Mouse (Mus musculus) hindbrain, embryonic 12.5 days (tissue): Measurements from ENCODE around the gene Prss12. TPM values are rescaled to one million over a fixed set of nuclear protein-coding genes. Genes with fewer than 3 reads are reported as not detected.

ENCODE experiments used
- ATAC-seq: fragments of 200-750 bp; cut with Nextera tagmentation; 2 replicates; pipeline ENCODE4 v1.8.0; 2017; ENCODE audit warnings: moderate TSS enrichment; ENCODE audit not compliant: low FRiP score
- H3K27ac ChIP-seq: fragments of 300-500 bp; sonication (generic); 2 replicates; pipeline ENCODE4 v1.5.1; 2016; ENCODE audit warnings: mild to moderate bottlenecking
- H3K27me3 ChIP-seq: fragments of 300-500 bp; sonication (generic); 2 replicates; pipeline ENCODE4 v1.6.1; 2016; ENCODE audit warnings: mild to moderate bottlenecking
- H3K36me3 ChIP-seq: fragments of 300-500 bp; sonication (generic); 2 replicates; pipeline ENCODE4 v1.6.1; 2016; ENCODE audit warnings: mild to moderate bottlenecking
- H3K4me1 ChIP-seq: fragments of 300-500 bp; sonication (generic); 2 replicates; pipeline ENCODE4 v1.6.1; 2016
- H3K4me2 ChIP-seq: fragments of 300-500 bp; sonication (generic); replicated peaks from 2 replicates; pipeline ENCODE4 v1.6.1; 2016; ENCODE audit warnings: mild to moderate bottlenecking
- H3K4me3 ChIP-seq: fragments of 300-500 bp; sonication (generic); 2 replicates; pipeline ENCODE4 v1.5.1; 2016; ENCODE audit warnings: mild to moderate bottlenecking
- H3K9ac ChIP-seq: fragments of 300-500 bp; sonication (generic); 2 replicates; pipeline ENCODE4 v1.6.1; 2016; ENCODE audit warnings: mild to moderate bottlenecking, moderate library complexity
- H3K9me3 ChIP-seq: fragments of 300-500 bp; sonication (generic); replicated peaks from 2 replicates; pipeline ENCODE4 v1.6.1; 2016; ENCODE audit warnings: mild to moderate bottlenecking
- WGBS: fragments of 180-500 bp; shearing (Covaris S2); methylation state at CpG from one replicate; pipeline ENCODE4 v1.1.7; 2016; 5-methylcytosine and 5-hydroxymethylcytosine counted together
- polyA plus RNA-seq: library from polyadenylated mRNA; unstranded; fragments of >200 nt; fragmentation: Nextera tagmentation; extraction: Ambion mirVana; gene quantifications from 2 replicates; pipeline ENCODE4 v1.2.1, GENCODE M21; 2016

Prss12 gene
- polyA plus RNA-seq = 11.0 and 12.6 TPM in 2 replicates

DNA sequence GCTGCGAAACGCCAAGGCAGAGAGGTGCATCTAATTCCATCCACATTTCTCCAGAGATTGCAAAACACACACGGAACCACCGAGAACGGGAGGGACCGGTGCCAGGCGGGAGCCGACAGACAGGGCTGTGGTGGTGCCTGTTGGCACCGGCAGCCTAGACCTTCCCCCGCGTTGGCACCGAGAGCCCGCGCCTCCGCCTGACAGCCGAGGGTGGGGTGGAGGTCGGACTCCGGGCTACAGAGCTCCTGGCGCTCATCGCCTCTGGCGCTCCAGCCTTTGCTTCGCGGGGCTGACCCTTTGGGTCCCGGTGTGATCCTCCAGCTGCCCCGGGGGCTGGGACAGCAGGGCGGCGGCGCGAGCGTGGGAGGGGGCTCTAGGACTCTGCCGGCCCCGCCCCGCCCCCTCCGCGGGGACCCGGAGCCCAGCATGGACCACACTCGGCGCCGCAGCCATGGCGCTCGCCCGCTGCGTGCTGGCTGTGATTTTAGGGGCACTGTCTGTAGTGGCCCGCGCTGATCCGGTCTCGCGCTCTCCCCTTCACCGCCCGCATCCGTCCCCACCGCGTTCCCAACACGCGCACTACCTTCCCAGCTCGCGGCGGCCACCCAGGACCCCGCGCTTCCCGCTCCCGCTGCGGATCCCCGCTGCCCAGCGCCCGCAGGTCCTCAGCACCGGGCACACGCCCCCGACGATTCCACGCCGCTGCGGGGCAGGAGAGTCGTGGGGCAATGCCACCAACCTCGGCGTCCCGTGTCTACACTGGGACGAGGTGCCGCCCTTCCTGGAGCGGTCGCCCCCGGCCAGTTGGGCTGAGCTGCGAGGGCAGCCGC is at the start of gene Prss12:
Prss12 (plus strand) TSS at position 206 of the 830 bp plus-strand sequence.
- Histone ChIP-seq H3K27me3 (peaks cover 24% of the 10 kb centered on the region), H3K4me1 (peaks cover 13% of the 10 kb centered on the region), H3K9me3 (no peaks in the 10 kb centered on the region; the same call in 1 of the 2 replicates), H3K27ac (no peak within 1 kb of the TSS), H3K4me3 (peak within 1 kb of the TSS; percentile 82), H3K9ac (peak within 1 kb of the TSS; percentile 80), H3K36me3 (no peaks in the 10 kb centered on the region), H3K4me2 (peak within 1 kb of the TSS; percentile 100)
- ATAC-seq = peak; percentile 84
- WGBS = under 1% methylated on average over 83 of the region's 84 CpGs

DNA sequence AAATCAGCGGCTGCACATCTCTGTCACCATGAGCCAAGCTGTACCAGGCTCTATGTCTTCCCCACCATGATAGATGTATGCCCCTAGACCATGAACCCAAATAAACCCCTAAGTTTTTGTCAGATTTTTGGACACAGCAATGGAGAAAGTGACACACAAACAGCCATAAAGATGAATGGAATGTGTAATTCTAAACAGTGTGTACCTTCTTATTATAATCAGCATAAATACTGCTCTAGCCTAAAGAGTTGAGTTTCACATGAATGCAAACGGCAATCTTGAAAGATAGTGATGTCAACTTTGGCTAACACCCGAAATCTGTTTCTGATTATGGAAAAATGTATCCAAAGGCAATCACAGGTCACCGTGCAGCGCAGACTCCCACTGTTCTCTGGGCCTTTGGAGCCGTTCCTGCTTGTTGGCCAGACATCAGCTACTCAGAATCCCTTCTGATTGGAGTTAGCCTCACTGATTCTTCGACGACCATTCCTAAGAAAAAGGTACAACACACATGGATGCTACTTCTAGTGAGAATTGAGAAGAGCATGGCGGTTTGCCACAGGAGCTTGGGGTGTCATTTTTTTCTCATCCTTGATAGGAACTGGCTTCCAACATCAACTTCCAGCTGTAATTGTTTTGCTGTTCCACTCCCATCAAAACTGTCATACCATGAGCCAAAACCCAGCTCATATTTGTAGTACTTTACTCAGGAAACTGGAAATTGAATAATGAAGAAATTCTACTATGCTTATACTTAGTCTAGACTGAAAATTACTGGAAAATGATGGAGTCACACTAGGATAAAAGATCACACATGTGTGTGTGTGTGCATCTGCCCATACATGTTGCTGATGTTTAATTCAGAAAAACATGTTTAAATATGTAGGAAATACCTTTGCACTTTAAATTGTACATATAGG is 48.9 kb upstream of the Prss12 start:
- no peaks in the 10 kb centered on the region for H3K4me1 ChIP-seq
- no peak overlapping the region for H3K4me2 ChIP-seq
- ATAC-seq = no peak
- H3K36me3 ChIP-seq = no peaks in the 10 kb centered on the region
- H3K27ac ChIP-seq = no peak overlapping the region
- H3K9ac ChIP-seq = no peak overlapping the region
- H3K27me3 ChIP-seq = no peaks in the 10 kb centered on the region
- 77% methylated on average over 9 of the region's 9 CpGs for WGBS
- no peaks in the 10 kb centered on the region for H3K9me3 ChIP-seq
- no peak overlapping the region for H3K4me3 ChIP-seq

GRCm38 (mm10) chr3:123404945-123405344 is 41.8 kb upstream of the Prss12 start:
- Histone ChIP-seq H3K4me3 (no peak overlapping the region), H3K27ac (no peak overlapping the region), H3K4me1 (no peaks in the 10 kb centered on the region), H3K27me3 (no peaks in the 10 kb centered on the region), H3K4me2 (no peak overlapping the region), H3K9ac (no peak overlapping the region), H3K9me3 (no peaks in the 10 kb centered on the region), H3K36me3 (no peaks in the 10 kb centered on the region)
- WGBS = 84% methylated on average over 3 of the region's 3 CpGs
- ATAC-seq = no peak

DNA sequence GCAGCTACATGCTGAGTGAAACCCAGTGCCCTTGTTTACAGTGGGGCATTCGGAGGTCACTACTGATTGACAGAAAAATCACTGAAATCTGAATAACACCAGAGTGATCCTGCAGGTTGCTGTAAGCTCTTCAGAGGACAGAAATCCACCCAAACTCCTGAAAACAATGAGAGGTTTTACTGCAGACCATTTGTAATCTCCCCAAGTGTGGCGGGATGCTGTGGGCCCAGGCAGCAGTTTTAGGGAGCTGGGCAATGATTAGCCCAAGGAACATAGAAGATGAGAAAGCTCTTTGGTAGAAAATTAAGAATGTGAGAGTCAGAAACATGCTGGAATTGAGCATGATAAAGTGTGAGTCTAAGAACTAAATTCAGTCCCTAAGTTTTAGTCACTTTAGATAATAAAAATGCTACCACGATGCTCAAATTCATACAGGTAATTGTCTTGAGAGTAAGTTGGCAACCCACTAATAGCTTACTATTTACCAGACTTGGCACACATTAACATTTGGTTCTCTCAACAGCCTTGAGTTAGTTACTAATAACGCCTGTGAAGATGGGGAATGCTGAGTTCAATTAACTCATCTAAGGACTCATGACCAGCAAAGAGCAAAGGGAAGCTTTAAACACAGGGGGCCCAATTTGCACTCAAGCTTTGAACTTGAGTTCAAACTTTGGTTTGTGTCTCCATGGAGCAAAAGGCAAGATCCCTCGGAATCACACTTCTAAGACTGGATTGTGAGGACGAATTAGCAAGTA is 34.7 kb upstream of the Prss12 start:
- no peak overlapping the region for H3K4me2 ChIP-seq
- H3K9me3 ChIP-seq = no peaks in the 10 kb centered on the region
- ATAC-seq = no peak
- no peaks in the 10 kb centered on the region for H3K4me1 ChIP-seq
- WGBS = 75% methylated on average over 6 of the region's 6 CpGs
- H3K4me3 ChIP-seq = no peak overlapping the region
- no peaks in the 10 kb centered on the region for H3K27me3 ChIP-seq
- no peak overlapping the region for H3K27ac ChIP-seq
- no peak overlapping the region for H3K9ac ChIP-seq
- H3K36me3 ChIP-seq = no peaks in the 10 kb centered on the region

- WGBS = 30% methylated on average over 5 of the region's 5 CpGs
These were observed 33.5 kb upstream of the Prss12 start for GRCm38 (mm10) chr3:123413173-123413572.

GRCm38 (mm10) chr3:123425647-123426046 is 21.1 kb upstream of the Prss12 start:
- H3K4me1 ChIP-seq = no peaks in the 10 kb centered on the region
- ATAC-seq = no peak

More at GRCm38 (mm10) chr3:123413173-123413572, 33.5 kb upstream of the Prss12 start:
- no peak overlapping the region for H3K4me2 ChIP-seq
- no peak overlapping the region for H3K27ac ChIP-seq
- no peaks in the 10 kb centered on the region for H3K4me1 ChIP-seq
- no peak for ATAC-seq
- no peaks in the 10 kb centered on the region for H3K9me3 ChIP-seq
- no peak overlapping the region for H3K4me3 ChIP-seq
- H3K27me3 ChIP-seq = no peaks in the 10 kb centered on the region
- H3K36me3 ChIP-seq = no peaks in the 10 kb centered on the region
- no peak overlapping the region for H3K9ac ChIP-seq

GRCm38 (mm10) chr3:123428005-123428404 is 18.7 kb upstream of the Prss12 start:
- 62% methylated on average over 4 of the region's 4 CpGs for WGBS
- H3K4me2 ChIP-seq = no peak overlapping the region
- H3K4me1 ChIP-seq = no peaks in the 10 kb centered on the region

More at GRCm38 (mm10) chr3:123425647-123426046, 21.1 kb upstream of the Prss12 start:
- Histone ChIP-seq H3K4me3 (no peak overlapping the region), H3K9me3 (no peaks in the 10 kb centered on the region), H3K36me3 (no peaks in the 10 kb centered on the region), H3K27ac (no peak overlapping the region), H3K4me2 (no peak overlapping the region), H3K27me3 (no peaks in the 10 kb centered on the region), H3K9ac (no peak overlapping the region)
- 65% methylated on average over 2 of the region's 2 CpGs for WGBS

GRCm38 (mm10) chr3:123429597-123430458 is 16.9 kb upstream of the Prss12 start:
- WGBS = 85% methylated on average over 22 of the region's 22 CpGs
- no peak for ATAC-seq
- H3K4me1 ChIP-seq = no peaks in the 10 kb centered on the region
- no peaks in the 10 kb centered on the region for H3K27me3 ChIP-seq
- no peak overlapping the region for H3K4me2 ChIP-seq
- H3K36me3 ChIP-seq = no peaks in the 10 kb centered on the region
- H3K27ac ChIP-seq = no peak overlapping the region
- no peaks in the 10 kb centered on the region for H3K9me3 ChIP-seq
- no peak overlapping the region for H3K9ac ChIP-seq
- H3K4me3 ChIP-seq = no peak overlapping the region

More at GRCm38 (mm10) chr3:123428005-123428404, 18.7 kb upstream of the Prss12 start:
- no peak overlapping the region for H3K9ac ChIP-seq
- no peak overlapping the region for H3K4me3 ChIP-seq
- H3K9me3 ChIP-seq = no peaks in the 10 kb centered on the region
- H3K27ac ChIP-seq = no peak overlapping the region
- no peak for ATAC-seq
- no peaks in the 10 kb centered on the region for H3K27me3 ChIP-seq
- no peaks in the 10 kb centered on the region for H3K36me3 ChIP-seq

GRCm38 (mm10) chr3:123431951-123432674 is 14.6 kb upstream of the Prss12 start:
- Histone ChIP-seq H3K4me1 (no peaks in the 10 kb centered on the region), H3K36me3 (no peaks in the 10 kb centered on the region), H3K4me2 (no peak overlapping the region), H3K9me3 (no peaks in the 10 kb centered on the region), H3K27me3 (no peaks in the 10 kb centered on the region), H3K27ac (no peak overlapping the region), H3K4me3 (no peak overlapping the region), H3K9ac (no peak overlapping the region)
- 76% methylated on average over 5 of the region's 5 CpGs for WGBS
- ATAC-seq = no peak

DNA sequence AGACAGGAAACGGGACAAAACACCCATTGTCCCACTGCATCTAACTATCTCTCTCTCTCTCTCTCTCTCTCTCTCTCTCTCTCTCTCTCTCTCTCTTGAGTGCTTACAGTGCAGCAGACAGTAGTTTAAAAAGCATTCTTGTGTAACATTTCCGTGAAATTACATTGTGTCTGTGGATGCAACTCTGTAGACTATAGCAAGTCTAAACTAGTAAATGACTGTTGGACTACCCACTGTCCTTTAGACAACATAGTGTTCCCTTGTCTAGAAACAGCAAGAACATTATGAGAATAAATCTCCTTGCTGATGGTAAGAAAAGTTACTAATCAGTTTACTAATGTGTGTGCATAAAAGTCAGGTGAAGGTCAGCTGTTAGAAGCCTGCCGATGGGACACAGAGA is 13.4 kb upstream of the Prss12 start:
- 83% methylated on average over 3 of the region's 3 CpGs for WGBS
- no peak for ATAC-seq
- H3K27me3 ChIP-seq = no peaks in the 10 kb centered on the region
- no peak overlapping the region for H3K4me3 ChIP-seq
- no peaks in the 10 kb centered on the region for H3K36me3 ChIP-seq
- no peaks in the 10 kb centered on the region for H3K4me1 ChIP-seq
- no peak overlapping the region for H3K27ac ChIP-seq
- H3K9me3 ChIP-seq = no peaks in the 10 kb centered on the region
- no peak overlapping the region for H3K9ac ChIP-seq
- H3K4me2 ChIP-seq = no peak overlapping the region

DNA sequence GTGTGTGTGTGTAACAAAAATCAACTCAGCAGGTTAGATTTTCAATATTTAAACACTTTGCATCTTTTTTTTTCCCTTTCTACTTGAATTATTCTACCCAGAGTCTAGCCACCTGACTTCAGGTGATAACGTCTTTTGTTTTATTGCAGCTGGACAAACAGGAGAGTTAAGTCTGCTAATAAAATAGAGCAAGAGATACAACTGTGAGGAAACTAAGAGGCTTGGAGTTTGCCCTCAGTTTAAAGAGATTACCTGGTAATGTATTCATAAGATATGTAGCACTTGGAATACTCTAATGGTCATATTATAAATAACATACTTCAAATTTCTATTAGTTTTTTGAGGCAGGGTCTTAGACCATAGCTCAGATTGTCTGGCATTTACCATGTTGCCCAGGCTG is 9.1 kb upstream of the Prss12 start:
- H3K4me1 ChIP-seq = no peaks in the 10 kb centered on the region
- WGBS = 91% methylated on average over 1 of the region's 1 CpGs

More for the DNA sequence above, 9.1 kb upstream of the Prss12 start:
- no peak overlapping the region for H3K4me2 ChIP-seq
- H3K27me3 ChIP-seq = no peaks in the 10 kb centered on the region
- no peaks in the 10 kb centered on the region for H3K36me3 ChIP-seq
- H3K9ac ChIP-seq = no peak overlapping the region
- no peak for ATAC-seq
- H3K27ac ChIP-seq = no peak overlapping the region
- no peak overlapping the region for H3K4me3 ChIP-seq
- no peaks in the 10 kb centered on the region for H3K9me3 ChIP-seq
